Mouse (Mus musculus): Measurements from ENCODE around the gene Kcnk4.
A peak's percentile ranks its signal among the peaks of the same experiment; 100 is the strongest.

The Kcnk4 gene

DNA sequence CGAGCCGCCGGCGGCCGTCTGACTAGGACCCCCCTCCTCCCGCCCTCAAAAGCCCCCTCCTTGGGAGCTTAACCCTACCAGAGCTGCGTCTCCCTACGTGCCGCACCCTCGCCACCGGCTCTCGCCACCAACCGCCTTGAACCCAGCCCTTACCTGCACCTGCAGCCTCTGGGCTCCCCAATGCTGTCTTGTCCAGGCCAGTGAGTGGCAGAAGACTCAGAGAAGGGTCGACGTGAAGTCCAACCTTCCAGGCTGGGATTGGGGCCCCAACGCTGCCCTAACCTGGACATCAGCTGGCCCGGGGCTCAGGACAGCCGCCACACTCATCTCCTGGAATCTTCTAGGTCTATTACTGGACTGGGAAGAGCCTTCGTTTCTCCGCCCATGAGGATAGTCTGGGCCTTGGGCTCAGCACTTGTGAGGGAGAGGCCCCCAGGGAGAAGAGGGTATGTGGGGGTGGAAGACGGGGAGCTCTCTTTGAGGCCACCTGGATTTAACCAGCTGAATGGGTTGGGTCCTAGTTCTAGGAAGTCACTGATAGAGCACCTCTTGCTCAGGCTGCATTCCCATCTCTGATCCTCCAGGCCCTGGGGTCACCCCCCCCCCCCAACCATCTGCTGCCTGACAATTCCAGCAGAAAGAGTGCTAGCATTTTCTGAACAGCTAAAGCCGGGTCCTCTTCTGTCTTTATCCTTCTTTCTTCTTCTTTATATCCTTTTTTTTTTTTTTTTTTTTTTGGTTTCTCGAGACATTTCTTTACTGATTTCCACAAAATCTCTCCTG, at the start of gene Kcnk4:
TSS of gene Kcnk4 (minus strand) at position 321 of the 783 bp plus-strand sequence.
- no peak for DNase-seq (ENCODE audit: low spot score in 2 of 2)

- DNase-seq (ENCODE audit: low spot score in 2 of 2): no peak
Observed at GRCm38 (mm10) chr19:6983621-6984020, 49.3 kb upstream of the Kcnk4 start.

DNA sequence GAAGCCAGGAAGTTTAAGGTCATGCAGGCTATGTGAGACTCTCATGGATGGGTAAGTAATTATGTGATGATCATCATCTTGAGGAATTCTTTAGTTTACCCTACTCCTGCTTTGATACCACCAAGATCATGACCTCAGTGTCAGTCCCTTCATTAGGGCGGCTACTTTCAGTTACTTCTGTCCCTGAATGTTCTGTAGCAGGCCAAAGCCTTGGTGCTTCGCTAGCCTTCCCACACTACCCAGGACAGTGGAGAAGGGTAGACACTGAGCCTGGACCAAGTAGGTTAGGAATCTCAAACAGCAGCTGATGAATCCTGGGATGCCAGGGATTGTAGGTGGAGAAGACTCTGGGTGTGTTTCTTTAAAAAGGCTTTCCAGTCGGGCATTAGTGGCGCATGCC, 47.1 kb upstream of the Kcnk4 start:
- DNase-seq (ENCODE audit: low spot score in 2 of 2): no peak

DNA sequence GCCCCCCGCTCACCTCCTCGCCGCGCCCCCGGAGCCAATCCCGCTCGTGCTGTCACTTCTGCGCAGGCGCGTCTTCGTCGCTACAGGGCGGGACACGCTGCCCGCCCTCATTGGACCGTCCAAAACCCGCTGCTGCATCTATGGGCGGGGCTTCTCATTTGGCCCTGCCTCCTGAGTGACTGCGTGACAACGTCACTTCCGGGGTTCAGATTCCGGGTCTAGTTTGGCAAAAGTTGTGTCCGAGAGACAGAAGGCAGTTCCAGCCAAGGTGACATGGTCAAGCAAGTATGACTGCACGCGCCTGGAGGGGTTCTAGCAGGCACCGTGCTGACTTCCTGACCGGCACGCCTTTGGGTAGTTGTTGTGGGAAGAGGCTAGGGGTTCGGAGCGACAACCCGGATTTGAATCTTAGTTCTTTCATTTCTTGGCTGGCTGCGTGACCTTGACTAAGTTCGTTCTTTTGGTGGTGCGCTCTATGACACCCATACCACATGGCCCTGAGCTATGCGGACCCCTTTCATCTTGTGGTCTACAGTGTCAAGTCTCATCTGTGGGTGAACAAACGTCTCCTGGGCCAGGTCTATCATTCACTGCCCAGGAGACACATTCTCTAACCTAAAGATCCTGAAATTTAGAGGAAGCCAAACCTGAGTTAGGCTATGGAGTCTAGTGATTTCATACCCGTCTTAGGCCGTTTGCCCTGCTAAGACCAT, 46.2 kb upstream of the Kcnk4 start, which contains the start of gene Fkbp2:
TSS of gene Fkbp2 (minus strand) at position 121 of the 713 bp plus-strand sequence.
- DNase-seq (ENCODE audit: low spot score in 2 of 2): peak; percentile 98

GRCm38 (mm10) chr19:6979486-6980380, 45.4 kb upstream of the Kcnk4 start:
- DNase-seq (ENCODE audit: low spot score in 2 of 2): peak; percentile 98

DNA sequence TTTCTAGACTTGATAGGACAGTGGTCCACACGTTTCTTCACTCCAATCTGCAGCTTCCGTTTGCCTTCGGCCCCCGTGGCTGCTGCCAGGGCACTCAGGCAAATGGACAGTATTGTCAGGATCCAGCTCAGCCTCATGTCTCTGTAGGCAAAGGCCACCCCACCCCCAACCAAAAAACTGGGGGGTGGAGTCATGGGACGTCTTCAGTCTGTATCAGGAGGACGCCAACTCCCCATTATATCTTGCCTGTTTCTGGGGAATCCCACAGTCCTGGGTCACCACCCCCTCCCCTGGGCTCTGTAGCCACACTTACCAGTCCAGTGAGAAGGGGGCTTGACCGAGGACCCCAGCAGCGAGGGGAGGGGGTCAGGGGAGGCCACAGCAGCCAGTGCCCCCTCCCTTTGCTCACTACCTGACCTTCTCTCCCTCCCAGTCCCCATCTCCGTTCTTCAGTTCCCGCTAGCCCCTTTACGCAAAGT, 44.7 kb upstream of the Kcnk4 start:
- DNase-seq (ENCODE audit: low spot score in 2 of 2): peak in 1 of 2 experiments; percentile 59

DNA sequence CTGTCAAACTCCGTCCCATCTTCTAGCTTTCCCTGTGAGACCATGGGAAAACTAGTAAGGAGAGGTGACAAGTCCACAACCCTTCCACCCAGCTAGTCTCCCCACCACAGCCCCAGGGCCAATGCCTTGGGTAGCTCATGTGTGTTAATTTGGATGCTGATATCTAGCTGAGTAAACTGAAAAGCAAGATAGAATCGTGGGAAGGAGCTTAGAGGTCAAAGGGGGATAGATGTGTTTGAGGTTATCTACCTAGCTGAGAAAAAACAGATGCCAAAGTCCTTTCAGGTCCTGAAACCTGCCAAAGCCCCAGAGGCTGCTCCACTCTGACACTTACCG, 44.3 kb upstream of the Kcnk4 start:
- DNase-seq (ENCODE audit: low spot score in 2 of 2): no peak

DNA sequence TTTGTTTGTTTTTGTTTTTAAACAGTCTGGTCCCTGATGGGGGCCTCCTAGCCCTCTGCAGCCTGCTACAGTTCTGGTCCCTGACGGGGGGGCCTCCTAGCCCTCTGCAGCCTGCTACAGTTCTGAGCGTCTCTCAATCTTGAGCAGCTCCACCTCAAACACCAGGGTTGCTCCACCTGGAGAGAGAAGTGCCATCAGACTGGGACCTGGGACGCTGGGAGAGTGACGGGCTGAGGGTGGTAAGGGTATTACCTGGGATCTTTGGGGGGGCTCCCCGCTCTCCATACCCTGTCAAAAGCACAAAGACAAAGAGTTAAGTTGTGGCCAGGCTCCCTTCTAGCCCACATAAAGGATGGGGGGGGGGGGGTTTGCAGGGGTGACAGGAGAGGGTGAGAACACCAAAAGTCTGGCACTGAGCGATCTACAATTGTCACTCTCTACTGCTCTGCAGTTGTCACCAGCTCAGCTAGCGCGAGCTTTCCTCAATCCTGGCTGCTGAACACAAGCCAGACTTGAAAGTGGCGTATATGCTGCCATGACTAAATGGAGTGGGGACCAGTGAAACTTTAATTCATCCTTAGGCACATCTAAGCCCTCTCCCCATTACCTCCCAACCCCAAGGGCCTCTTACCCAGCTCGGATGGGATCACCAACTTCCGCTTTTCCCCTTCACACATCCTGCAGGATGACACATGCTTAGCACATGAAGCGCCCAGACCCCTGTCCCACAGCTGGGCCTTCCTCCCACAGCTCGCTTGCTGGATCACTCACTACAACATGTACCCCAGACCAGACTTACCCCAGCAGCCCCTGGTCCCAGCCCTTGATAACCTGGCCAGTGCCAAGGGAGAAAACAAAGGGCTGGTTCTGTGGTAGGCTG, 43.7 kb upstream of the Kcnk4 start:
- no peak for DNase-seq (ENCODE audit: low spot score in 2 of 2)

DNA sequence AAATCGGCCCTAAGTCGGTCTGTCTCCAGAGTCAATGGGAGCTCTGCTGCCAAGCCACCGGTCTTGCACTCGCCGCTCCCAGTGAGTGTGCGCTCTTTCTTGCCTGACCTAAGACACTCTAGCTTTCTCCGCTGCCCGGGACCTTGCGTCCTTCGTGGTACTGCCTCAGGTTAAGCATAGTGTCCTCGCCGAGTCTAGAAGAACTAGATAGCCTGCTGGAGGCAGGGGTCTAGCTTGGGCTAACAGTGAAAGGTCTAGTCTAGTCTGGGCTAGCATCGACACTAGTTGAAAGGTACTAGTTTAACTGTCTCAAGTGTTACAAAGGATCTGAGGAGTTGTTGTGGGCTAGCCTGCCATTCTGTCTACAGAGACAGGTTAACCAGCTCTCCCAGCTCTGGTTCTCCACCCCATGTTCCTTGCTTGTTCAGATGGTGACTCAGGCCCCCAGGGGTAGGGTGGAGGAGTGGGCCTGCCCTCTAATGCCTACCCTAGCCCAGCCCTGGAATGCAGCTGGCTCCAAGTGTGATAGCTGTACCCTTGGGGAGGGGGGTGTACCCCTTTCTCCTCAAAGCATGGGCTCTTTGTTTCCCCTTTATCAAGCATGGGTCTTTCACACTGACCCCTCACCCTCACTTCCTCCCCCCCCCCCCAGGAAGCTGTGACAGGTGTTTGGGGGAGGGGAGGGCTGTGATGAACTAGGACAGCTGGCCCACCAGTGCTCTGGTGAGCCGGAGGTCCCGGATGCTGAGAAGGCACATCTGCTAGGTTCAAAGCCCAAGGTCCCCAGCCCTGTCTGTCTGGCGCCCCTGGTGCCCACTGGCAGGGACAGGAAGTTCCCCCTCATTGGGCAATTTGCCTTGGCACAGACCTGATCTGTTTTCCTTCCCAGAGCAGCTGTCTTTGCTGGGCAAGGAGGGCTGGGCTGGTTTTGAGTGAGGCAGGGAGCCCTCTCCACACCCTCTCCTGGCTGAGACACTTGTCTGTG, 41.5 kb upstream of the Kcnk4 start, which contains the start of gene Plcb3:
TSS of gene Plcb3 (minus strand) at position 934 of the 985 bp plus-strand sequence.
- DNase-seq (ENCODE audit: low spot score in 2 of 2): peak; percentile 55 to 59

DNA sequence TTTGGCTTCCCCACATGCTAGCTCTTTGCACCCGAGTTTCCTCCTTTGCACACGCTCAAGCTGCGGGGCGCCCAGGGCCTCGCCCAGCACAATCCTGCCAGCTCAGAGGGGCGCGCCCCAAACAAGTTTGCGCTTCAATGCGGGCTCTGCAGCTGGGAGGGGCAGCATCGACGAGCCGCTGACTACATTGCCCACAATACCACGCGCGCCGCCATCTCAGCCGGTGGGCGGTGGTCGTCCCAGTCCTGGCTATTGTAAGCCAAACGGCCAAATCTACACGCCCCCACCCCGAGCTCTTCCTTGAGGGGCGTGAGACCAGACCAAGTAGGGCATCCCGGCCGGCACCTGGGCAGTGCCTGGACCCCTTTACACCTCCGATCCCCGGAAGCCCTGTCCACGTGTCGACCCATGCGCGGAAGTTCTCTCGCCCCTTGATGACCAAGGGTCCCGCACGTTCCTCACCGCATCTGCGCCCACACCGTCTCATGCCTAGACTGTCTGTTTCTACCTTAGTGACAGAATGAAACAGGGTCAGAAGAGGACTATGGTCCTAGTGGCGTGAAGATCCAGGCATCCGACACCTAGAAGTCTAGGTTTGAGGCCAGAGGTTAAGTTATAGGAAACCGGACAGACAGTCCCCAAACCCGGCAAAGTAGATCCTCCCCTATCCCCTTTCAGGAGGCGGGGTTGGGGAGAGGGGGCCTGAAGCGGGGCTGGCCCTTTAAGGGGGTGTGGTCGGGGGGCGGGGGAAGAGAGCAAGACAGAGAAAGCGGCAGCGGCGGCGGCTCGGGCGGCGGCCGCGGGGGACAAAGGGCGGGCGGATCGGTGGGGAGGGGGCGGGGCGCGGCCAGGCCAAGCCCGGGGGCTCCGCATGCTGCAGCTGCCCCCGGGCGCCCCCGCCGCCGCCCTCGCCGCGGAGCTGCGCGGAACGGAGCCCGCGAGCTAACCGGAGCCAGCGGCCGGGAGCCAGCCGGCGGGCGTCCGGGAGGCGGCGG, 40.2 kb upstream of the Kcnk4 start, which contains the start of gene Ppp1r14b:
TSS of gene Ppp1r14b (plus strand) at position 758 of the 995 bp plus-strand sequence.
- peak; percentile 76 to 88 for DNase-seq (ENCODE audit: low spot score in 2 of 2)

DNA sequence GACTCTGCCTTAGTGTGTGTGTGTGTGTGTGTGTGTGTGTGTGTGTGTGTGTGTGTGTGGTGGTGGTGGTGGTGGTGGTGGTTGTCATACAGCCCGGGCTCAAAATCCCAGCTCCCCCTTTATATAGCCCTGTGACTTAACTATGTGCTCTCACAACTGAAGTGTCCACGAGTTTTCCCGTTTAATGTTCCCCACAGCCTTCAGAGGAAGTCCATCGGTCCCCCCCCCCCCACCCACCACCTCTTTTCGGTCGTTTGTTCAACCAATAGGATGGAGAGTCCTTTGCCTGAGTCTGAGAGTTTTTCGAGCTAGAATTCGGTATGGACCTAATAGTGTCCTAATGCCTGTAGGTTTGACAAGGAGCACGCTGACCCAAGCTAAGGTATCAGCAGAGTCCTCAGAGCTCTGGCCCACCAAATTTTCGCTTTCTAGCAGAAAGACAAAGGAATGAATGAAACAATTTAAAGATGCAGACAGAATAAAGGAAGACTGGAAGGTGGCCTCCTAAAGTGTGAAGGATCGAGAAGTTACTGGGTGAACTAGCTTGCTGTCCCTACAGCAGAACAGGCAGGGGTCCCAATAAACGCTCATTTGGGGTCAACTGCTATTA, 39.4 kb upstream of the Kcnk4 start:
- DNase-seq (ENCODE audit: low spot score in 2 of 2): no peak

GRCm38 (mm10) chr19:6972247-6972917, 38.1 kb upstream of the Kcnk4 start:
- DNase-seq (ENCODE audit: low spot score in 2 of 2): no peak

DNA sequence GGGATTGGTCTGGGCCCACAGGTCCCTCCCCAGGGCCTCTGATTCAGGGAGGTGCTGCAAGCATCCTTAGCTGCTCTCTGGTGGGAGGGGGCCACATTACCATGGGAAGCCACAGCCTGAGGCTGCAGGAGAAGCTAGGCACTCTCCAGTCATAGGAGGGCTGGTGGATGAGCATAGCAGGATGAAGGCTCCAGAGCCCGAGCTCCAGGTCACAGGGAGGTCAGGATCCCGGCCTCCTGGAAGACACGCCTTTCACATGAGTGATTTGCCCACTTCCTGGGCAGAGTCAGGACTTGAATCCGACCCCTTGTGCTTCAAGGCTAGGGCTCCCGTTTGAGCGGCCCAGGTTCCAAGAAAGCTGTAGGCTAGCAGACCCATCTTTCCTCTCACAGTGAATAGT, 37.3 kb upstream of the Kcnk4 start:
- no peak for DNase-seq (ENCODE audit: low spot score in 2 of 2)

- DNase-seq (ENCODE audit: low spot score in 2 of 2): no peak
Observed at GRCm38 (mm10) chr19:6970460-6971085, 36.3 kb upstream of the Kcnk4 start.

DNA sequence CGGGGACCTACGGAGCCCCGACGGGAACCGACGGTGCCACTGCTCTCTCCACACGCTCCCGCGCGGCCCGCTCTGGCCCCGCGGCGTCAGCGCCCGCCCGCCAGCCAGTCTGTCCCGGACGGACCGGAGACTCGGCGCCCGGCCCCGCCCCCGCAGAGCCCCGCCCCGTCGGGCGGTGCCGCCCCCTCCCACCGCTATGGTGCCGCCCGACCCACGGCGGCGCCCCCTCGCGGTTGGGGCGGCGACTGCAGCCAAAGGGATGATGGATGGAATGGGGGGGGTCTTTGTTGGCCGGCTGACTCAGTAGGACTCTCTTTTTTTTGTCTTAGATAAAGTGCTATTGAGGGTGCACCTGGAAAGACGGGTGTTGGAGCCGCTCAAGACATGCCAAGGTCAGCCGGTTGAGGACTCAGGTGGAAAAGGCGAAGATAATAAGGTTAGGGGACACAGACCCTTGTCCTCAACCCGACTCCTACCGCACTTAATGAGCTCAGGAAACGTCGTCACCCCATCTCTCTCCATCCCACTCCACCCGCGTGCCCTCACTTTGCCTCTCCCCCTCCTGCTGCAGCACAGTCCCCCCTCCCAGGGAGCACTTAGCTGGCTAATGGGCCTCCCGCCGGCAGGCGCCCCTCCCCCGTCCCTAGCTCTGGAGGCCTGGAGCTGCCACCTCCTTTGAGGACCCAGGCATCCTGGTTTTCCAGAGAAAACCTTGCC, 35.5 kb upstream of the Kcnk4 start:
- DNase-seq (ENCODE audit: low spot score in 2 of 2): no peak

DNA sequence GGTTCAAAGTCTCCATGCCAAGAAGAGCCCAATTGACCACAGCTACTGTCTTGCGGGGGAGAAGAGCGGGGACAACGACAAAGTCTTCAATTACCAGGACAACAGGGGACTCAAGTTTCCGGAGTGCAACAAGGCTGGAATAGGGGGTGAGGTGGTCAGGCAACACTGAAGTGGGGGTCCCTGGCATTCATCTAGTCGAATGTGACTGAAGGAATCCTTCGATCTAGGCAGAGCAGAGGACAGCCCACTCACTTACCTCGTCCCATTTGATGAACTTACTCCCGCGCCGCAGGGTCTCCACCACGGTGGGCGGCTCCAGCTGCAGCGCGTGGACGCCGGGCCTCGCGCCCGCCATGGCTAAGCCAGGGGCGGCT, 35.0 kb upstream of the Kcnk4 start:
- DNase-seq (ENCODE audit: low spot score in 2 of 2): no peak

Measured in right cerebral cortex, adult 2 months (tissue).